Mouse (Mus musculus) ES-E14 (cell line): Measurements from ENCODE around the gene Slc35e4. TPM values are rescaled to one million over a fixed set of nuclear protein-coding genes. Genes with fewer than 3 reads are reported as not detected.

Experiments
- DNase-seq: peaks from one replicate; pipeline ENCODE4 v3.0.0-alpha.2; 2013; ENCODE audit warnings: low read depth, low spot score
- H3K27ac ChIP-seq: 2 replicates; pipeline ENCODE4 v1.5.1; 2012; ENCODE audit warnings: low read depth, mild to moderate bottlenecking, low read length, moderate library complexity, mixed read lengths; ENCODE audit not compliant: poor library complexity, insufficient read depth, severe bottlenecking
- H3K36me3 ChIP-seq: 2 replicates; pipeline ENCODE4 v1.6.1; 2012; ENCODE audit warnings: mild to moderate bottlenecking, low read length, moderate library complexity, mixed read lengths; ENCODE audit not compliant: control insufficient read depth, poor library complexity, insufficient read depth, severe bottlenecking
- H3K4me1 ChIP-seq, 2 experiments: fragments of 150-350 bp in 1 of 2; sonication (generic) in 1 of 2; 2 replicates each; pipeline ENCODE4 v1.6.1; 2012; ENCODE audit warnings: low read length in 2 of 2, mild to moderate bottlenecking in 1 of 2, mixed read lengths in 1 of 2; ENCODE audit not compliant: control insufficient read depth in 2 of 2, insufficient read depth in 2 of 2, poor library complexity in 1 of 2
- H3K4me3 ChIP-seq, 2 experiments: fragments of 150-350 bp in 1 of 2; sonication (generic) in 1 of 2; 2 replicates each; pipeline ENCODE4 v1.5.1; 2012; ENCODE audit warnings: low read length in 2 of 2, low read depth in 1 of 2, mild to moderate bottlenecking in 1 of 2, mixed read lengths in 1 of 2; ENCODE audit not compliant: insufficient read depth in 1 of 2, poor library complexity in 1 of 2, severe bottlenecking in 1 of 2
- H3K9ac ChIP-seq: 2 replicates; pipeline ENCODE4 v1.6.1; 2012; ENCODE audit warnings: low read depth, mild to moderate bottlenecking, low read length, mixed read lengths; ENCODE audit not compliant: poor library complexity, insufficient read depth, severe bottlenecking
- H3K9me3 ChIP-seq: fragments of 150-350 bp; sonication (generic); 2 replicates; pipeline ENCODE4 v1.6.1; 2012; ENCODE audit warnings: low read depth, mild to moderate bottlenecking, low read length; ENCODE audit not compliant: control insufficient read depth, insufficient read depth
- CHD2 ChIP-seq: IDR thresholded peaks from 2 replicates; pipeline ENCODE4 v1.6.1; 2014; ENCODE audit warnings: mild to moderate bottlenecking, low read depth, low read length, inconsistent platforms
- HCFC1 ChIP-seq: IDR thresholded peaks from 2 replicates; pipeline ENCODE4 v1.6.1; 2012; ENCODE audit warnings: low read length, inconsistent platforms, borderline replicate concordance; ENCODE audit not compliant: insufficient read depth
- MAFK ChIP-seq: IDR thresholded peaks from 2 replicates; pipeline ENCODE4 v1.6.1; 2014; ENCODE audit warnings: mild to moderate bottlenecking, low read depth, low read length, inconsistent platforms; ENCODE audit not compliant: insufficient read depth
- ZC3H11A ChIP-seq: IDR thresholded peaks from 2 replicates; pipeline ENCODE4 v1.6.1; 2012; ENCODE audit warnings: low read depth, mild to moderate bottlenecking, inconsistent platforms, low read length, borderline replicate concordance
- ZNF384 ChIP-seq: IDR thresholded peaks from 2 replicates; pipeline ENCODE4 v1.6.1; 2012; ENCODE audit warnings: low read depth, low read length, inconsistent platforms
- in situ Hi-C, 2 experiments: fragments of 600-800 bp; cut with MboI; formaldehyde crosslinking; loops; one replicate each; pipeline ENCODE4 v1.15.1; 2025; ENCODE audit warnings: low sequenced_read_pairs in 2 of 2, inconsistent platforms in 1 of 2; ENCODE audit not compliant: unreplicated experiment in 2 of 2
- total RNA-seq: library from RNA; depleted of rRNA; stranded (reverse); fragments of 300-350 nt; gene quantifications from 2 replicates; pipeline ENCODE4 v1.2.3, GENCODE M21; 2012

Gene Slc35e4
- total RNA-seq, 1 experiment: 18.2 TPM

GRCm38 (mm10) chr11:3937321-3937874, 22.9 kb upstream of the Slc35e4 start:
- H3K4me1 ChIP-seq: peaks cover 3 to 13% of the 10 kb centered on the region in 2 experiments; a peak in 2 of 4 replicates
- no peak overlapping the region for H3K27ac ChIP-seq
- in situ Hi-C loops: no loop called here
- no peaks in the 10 kb centered on the region for H3K9me3 ChIP-seq
- no peak for DNase-seq
- TF ChIP-seq MAFK: no peak
- TF ChIP-seq ZC3H11A: no peak
- TF ChIP-seq CHD2: no peak
- no peak for TF ChIP-seq ZNF384
- no peak for TF ChIP-seq HCFC1
- H3K4me3 ChIP-seq: no peak overlapping the region
- H3K9ac ChIP-seq: no peak overlapping the region
- no peaks in the 10 kb centered on the region for H3K36me3 ChIP-seq

- TF ChIP-seq MAFK (no peak), ZC3H11A (no peak), ZNF384 (no peak), CHD2 (no peak), HCFC1 (no peak)
- H3K36me3 ChIP-seq: no peaks in the 10 kb centered on the region
- H3K27ac ChIP-seq: no peak overlapping the region
- H3K9me3 ChIP-seq: no peaks in the 10 kb centered on the region
- in situ Hi-C loops: no loop called here
- H3K4me3 ChIP-seq: no peak overlapping the region
- no peak overlapping the region for H3K9ac ChIP-seq
- DNase-seq: no peak
- peaks cover 4 to 14% of the 10 kb centered on the region in 2 experiments; a peak in 3 of 4 replicates for H3K4me1 ChIP-seq
Observed at GRCm38 (mm10) chr11:3936318-3936717, 21.9 kb upstream of the Slc35e4 start.

GRCm38 (mm10) chr11:3935135-3935534, 20.7 kb upstream of the Slc35e4 start:
- TF ChIP-seq HCFC1 (no peak), ZC3H11A (no peak)
- H3K27ac ChIP-seq: no peak overlapping the region
- no peaks in the 10 kb centered on the region for H3K36me3 ChIP-seq
- no peak overlapping the region for H3K4me3 ChIP-seq
- H3K9me3 ChIP-seq: no peaks in the 10 kb centered on the region
- in situ Hi-C loops: no loop called here
- peaks cover 4 to 21% of the 10 kb centered on the region in 2 experiments; a peak in 3 of 4 replicates for H3K4me1 ChIP-seq
- no peak overlapping the region for H3K9ac ChIP-seq
- no peak for DNase-seq

- Histone ChIP-seq H3K9ac (no peak overlapping the region), H3K9me3 (no peaks in the 10 kb centered on the region), H3K4me1 (peaks cover 4 to 21% of the 10 kb centered on the region in 2 experiments; a peak in 3 of 4 replicates), H3K36me3 (no peaks in the 10 kb centered on the region), H3K27ac (no peak overlapping the region), H3K4me3 (no peak overlapping the region)
- no peak for DNase-seq
- no peak for TF ChIP-seq ZC3H11A
- TF ChIP-seq ZNF384: no peak
- no peak for TF ChIP-seq MAFK
- TF ChIP-seq CHD2: no peak
- TF ChIP-seq HCFC1: no peak
- in situ Hi-C loops: no loop called here
Observed at GRCm38 (mm10) chr11:3933756-3934285, 19.4 kb upstream of the Slc35e4 start.
